Mouse (Mus musculus): Measurements from ENCODE around the gene Ffar4. TPM values are rescaled to one million over a fixed set of nuclear protein-coding genes. Genes with fewer than 3 reads are reported as not detected.

Gene Ffar4
- polyA plus RNA-seq, 1 experiment from 2014 or later: not detected

- Histone ChIP-seq H3K27me3 (ENCODE audit: low read depth, poor library complexity, severe bottlenecking) (no peaks in the 10 kb centered on the region), H3K9me3 (replicated peaks) (no peaks in the 10 kb centered on the region), H3K4me1 (no peaks in the 10 kb centered on the region), H3K27ac (replicated peaks) (no peak overlapping the region), H3K36me3 (peaks cover 44% of the 10 kb centered on the region), H3K4me3 (no peak overlapping the region)
- DNase-seq (ENCODE audit: low spot score): no peak
- 90% methylated on average over 2 of the region's 2 CpGs for WGBS
Measured at GRCm38 (mm10) chr19:38076251-38076650, 20.6 kb upstream of the Ffar4 start.

DNA sequence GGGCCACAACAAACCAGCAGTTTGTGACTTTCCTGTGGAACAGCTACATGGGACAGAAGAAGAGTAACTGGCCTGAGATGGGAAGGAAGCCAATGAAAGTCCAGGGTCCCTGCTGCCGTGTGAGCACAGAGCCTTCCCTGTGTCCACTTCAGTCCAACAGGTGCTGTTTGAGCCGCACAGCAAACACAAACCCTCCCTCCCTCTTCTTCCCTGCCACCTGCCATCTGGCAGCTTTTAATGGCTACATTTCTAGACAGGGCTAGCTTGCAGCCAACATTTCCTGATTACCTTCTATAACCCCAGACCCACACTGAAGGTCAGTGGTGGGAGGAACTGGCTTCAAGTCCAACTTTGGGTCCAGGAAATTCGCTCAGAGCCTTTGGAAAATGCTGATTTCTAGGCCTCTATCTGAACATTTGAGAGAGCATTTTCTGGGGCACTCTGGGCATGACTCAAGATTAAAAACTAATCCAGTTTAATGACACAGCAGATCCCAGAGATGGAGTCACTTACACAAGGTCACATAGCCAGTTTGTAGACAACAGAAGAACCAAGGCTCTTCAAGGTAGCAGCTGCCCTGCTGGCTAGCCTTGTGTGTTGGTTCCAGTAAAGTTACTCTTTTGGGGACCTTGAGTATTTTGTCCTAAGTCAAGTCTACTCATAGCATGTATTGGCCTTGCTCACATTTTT lies 18.9 kb upstream of the Ffar4 start:
- Histone ChIP-seq H3K27ac (replicated peaks) (no peak overlapping the region), H3K4me3 (no peak overlapping the region), H3K4me1 (no peaks in the 10 kb centered on the region), H3K9me3 (replicated peaks) (no peaks in the 10 kb centered on the region), H3K36me3 (peaks cover 26% of the 10 kb centered on the region), H3K27me3 (ENCODE audit: low read depth, poor library complexity, severe bottlenecking) (no peaks in the 10 kb centered on the region)
- WGBS: 91% methylated on average over 3 of the region's 3 CpGs
- no peak for DNase-seq (ENCODE audit: low spot score)

DNA sequence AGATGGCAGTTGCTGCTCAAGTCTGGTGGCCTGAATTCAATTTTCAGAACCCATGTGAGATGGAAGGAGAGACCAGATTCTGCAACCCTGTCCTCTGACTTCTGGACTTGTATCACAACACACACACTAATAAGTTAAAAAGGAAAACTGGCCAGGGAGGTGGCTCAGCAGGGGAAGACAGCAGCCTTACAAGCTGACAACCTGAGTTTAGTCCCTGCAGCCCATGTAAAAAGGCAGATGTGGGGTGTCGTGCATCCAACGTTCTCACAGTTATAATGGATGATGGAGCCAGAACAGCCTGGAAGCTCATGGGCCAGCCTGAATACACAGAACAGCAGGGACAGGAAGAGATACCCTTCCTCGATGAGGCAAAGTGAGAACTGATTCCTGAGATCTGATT lies 15.5 kb upstream of the Ffar4 start:
- DNase-seq (ENCODE audit: low spot score): no peak
- Histone ChIP-seq H3K36me3 (no peaks in the 10 kb centered on the region), H3K4me1 (no peaks in the 10 kb centered on the region), H3K4me3 (no peak overlapping the region), H3K9me3 (replicated peaks) (no peaks in the 10 kb centered on the region), H3K27ac (replicated peaks) (no peak overlapping the region), H3K27me3 (ENCODE audit: low read depth, poor library complexity, severe bottlenecking) (no peaks in the 10 kb centered on the region)
- WGBS: 85% methylated on average over 3 of the region's 3 CpGs

GRCm38 (mm10) chr19:38082931-38083525 lies 13.8 kb upstream of the Ffar4 start:
- Histone ChIP-seq H3K9me3 (replicated peaks) (no peaks in the 10 kb centered on the region), H3K4me3 (no peak overlapping the region), H3K36me3 (no peaks in the 10 kb centered on the region), H3K27ac (replicated peaks) (no peak overlapping the region), H3K4me1 (no peaks in the 10 kb centered on the region), H3K27me3 (ENCODE audit: low read depth, poor library complexity, severe bottlenecking) (no peaks in the 10 kb centered on the region; the same call in 1 of the 2 replicates)
- 73% methylated on average over 5 of the region's 5 CpGs for WGBS
- DNase-seq (ENCODE audit: low spot score): no peak

- Histone ChIP-seq H3K9me3 (replicated peaks) (no peaks in the 10 kb centered on the region), H3K27me3 (ENCODE audit: low read depth, poor library complexity, severe bottlenecking) (no peaks in the 10 kb centered on the region; the same call in 1 of the 2 replicates), H3K4me1 (no peaks in the 10 kb centered on the region), H3K27ac (replicated peaks) (no peak overlapping the region), H3K4me3 (no peak overlapping the region), H3K36me3 (no peaks in the 10 kb centered on the region)
- DNase-seq (ENCODE audit: low spot score): no peak
- 87% methylated on average over 4 of the region's 4 CpGs for WGBS
Measured at GRCm38 (mm10) chr19:38085841-38086240, 11.0 kb upstream of the Ffar4 start.

DNA sequence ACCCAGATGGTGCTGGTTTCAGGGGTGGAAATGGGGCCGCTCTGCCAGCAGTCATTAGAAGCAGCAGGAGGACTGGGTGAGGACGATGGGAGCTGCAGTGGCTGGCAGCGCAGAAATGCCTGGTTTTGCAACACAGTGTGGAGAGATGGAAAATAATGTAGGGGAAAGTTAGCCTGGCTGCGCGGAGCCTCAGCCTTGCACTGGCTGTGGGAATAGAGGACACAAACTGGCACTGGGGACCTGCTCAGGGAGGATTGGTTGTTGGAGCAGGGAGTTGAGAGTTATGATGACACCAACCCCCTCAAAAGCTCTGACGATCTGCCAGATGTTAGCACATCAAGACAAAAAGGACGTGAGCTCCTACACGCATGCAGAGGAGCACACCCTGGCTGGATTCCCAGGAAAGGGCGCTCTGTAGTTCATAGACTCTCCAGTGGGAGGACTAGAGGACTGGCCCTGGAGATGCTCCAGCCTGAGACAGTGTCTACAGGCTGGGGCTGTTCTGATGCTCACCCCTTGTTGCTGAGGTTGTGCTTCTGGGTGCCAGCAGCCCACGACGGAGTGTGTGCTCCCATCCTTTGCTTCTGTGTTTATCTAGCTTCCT lies 9.8 kb upstream of the Ffar4 start:
- H3K27me3 ChIP-seq (ENCODE audit: low read depth, poor library complexity, severe bottlenecking): no peaks in the 10 kb centered on the region; the same call in 1 of the 2 replicates
- DNase-seq (ENCODE audit: low spot score): no peak
- H3K27ac ChIP-seq (replicated peaks): no peak overlapping the region
- H3K4me3 ChIP-seq: no peak overlapping the region
- peaks cover 7% of the 10 kb centered on the region for H3K4me1 ChIP-seq
- H3K36me3 ChIP-seq: no peaks in the 10 kb centered on the region
- WGBS: 71% methylated on average over 11 of the region's 11 CpGs
- no peaks in the 10 kb centered on the region for H3K9me3 ChIP-seq (replicated peaks)

GRCm38 (mm10) chr19:38089358-38089757 lies 7.5 kb upstream of the Ffar4 start:
- WGBS: 88% methylated on average over 8 of the region's 8 CpGs
- Histone ChIP-seq H3K4me1 (peaks cover 9% of the 10 kb centered on the region), H3K36me3 (no peaks in the 10 kb centered on the region), H3K9me3 (replicated peaks) (no peaks in the 10 kb centered on the region), H3K27me3 (ENCODE audit: low read depth, poor library complexity, severe bottlenecking) (peaks cover 10% of the 10 kb centered on the region), H3K27ac (replicated peaks) (no peak overlapping the region), H3K4me3 (no peak overlapping the region)
- no peak for DNase-seq (ENCODE audit: low spot score)

- no peak overlapping the region for H3K4me3 ChIP-seq
- WGBS: 57% methylated on average over 4 of the region's 4 CpGs
- no peaks in the 10 kb centered on the region for H3K36me3 ChIP-seq
- no peak overlapping the region for H3K27ac ChIP-seq (replicated peaks)
- peaks cover 28% of the 10 kb centered on the region for H3K27me3 ChIP-seq (ENCODE audit: low read depth, poor library complexity, severe bottlenecking)
- H3K4me1 ChIP-seq: peaks cover 12% of the 10 kb centered on the region
- H3K9me3 ChIP-seq (replicated peaks): no peaks in the 10 kb centered on the region
- no peak for DNase-seq (ENCODE audit: low spot score)
Measured at GRCm38 (mm10) chr19:38091512-38091985, 5.3 kb upstream of the Ffar4 start.

GRCm38 (mm10) chr19:38096231-38096630 lies 640 bp upstream of the Ffar4 start:
- Histone ChIP-seq H3K27me3 (ENCODE audit: low read depth, poor library complexity, severe bottlenecking) (peaks cover 63% of the 10 kb centered on the region), H3K4me1 (peaks cover 25% of the 10 kb centered on the region), H3K36me3 (no peaks in the 10 kb centered on the region), H3K27ac (replicated peaks) (no peak overlapping the region), H3K4me3 (no peak overlapping the region), H3K9me3 (replicated peaks) (no peaks in the 10 kb centered on the region; the same call in 1 of the 2 replicates)
- 12% methylated on average over 4 of the region's 4 CpGs for WGBS
- DNase-seq (ENCODE audit: low spot score): no peak

DNA sequence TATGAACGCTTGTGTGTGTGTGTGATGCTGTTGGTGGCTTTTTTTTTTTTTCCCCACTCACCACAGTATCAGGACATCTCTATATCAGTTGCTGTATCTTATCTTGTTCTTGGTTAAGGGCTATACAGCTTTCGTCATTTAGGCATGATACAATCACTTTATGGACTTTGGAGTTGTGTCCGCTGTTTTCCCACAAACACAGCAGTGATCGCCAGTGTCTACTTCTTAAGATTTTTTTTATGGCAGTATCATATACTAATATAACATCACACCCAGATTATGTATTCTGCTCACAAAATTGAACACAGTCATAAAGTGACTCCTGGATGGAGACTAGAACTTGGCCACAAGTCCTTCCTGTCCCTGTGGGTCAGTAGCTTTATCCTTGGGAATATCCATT lies 11.0 kb downstream of the Ffar4 start:
- WGBS: 93% methylated on average over 4 of the region's 4 CpGs
- Histone ChIP-seq H3K36me3 (no peaks in the 10 kb centered on the region), H3K27me3 (ENCODE audit: low read depth, poor library complexity, severe bottlenecking) (no peaks in the 10 kb centered on the region), H3K4me1 (no peaks in the 10 kb centered on the region), H3K9me3 (replicated peaks) (no peaks in the 10 kb centered on the region), H3K4me3 (no peak overlapping the region), H3K27ac (replicated peaks) (no peak overlapping the region)
- DNase-seq (ENCODE audit: low spot score): no peak

DNA sequence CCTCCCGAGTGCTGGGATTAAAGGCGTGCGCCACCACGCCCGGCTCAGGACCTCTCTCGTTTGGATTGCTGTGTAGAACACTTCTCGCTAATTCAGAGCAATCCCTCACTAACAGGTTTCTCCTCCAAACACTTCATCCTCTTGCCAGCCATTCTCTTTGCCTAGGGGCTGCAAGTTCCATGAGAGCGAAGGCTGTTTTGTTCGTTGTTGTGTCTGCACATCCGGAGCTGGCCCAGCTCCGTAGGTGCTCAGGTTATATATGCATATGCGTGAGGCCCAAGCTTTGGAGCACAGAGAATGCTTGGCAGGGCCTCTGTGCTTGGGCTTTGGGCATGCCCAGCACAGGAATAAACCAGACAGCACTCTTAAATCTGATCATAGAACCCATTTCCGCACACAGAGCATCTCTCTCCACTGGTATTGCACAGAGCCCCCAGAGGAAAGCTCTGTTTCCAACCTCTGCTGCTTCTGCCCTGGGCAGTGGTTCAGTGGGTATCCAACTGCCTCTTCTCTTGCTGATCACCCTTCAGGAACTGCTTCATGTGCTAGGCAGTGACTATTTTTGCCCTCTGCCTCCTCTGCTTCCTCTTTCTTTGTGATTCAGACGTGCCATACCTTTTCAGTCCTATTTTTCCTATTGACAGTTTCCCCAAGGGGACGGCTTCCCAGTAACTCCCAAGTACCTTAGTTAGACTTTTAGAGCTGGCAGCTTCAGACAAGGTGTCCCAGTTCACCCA lies 12.8 kb downstream of the Ffar4 start:
- Histone ChIP-seq H3K4me1 (no peaks in the 10 kb centered on the region), H3K4me3 (no peak overlapping the region), H3K36me3 (no peaks in the 10 kb centered on the region), H3K27ac (replicated peaks) (no peak overlapping the region), H3K9me3 (replicated peaks) (no peaks in the 10 kb centered on the region), H3K27me3 (ENCODE audit: low read depth, poor library complexity, severe bottlenecking) (no peaks in the 10 kb centered on the region)
- WGBS: 92% methylated on average over 15 of the region's 15 CpGs
- DNase-seq (ENCODE audit: low spot score): no peak

GRCm38 (mm10) chr19:38111056-38111455 lies 14.2 kb downstream of the Ffar4 start:
- H3K36me3 ChIP-seq: no peaks in the 10 kb centered on the region
- H3K9me3 ChIP-seq (replicated peaks): no peaks in the 10 kb centered on the region
- no peak for DNase-seq (ENCODE audit: low spot score)
- H3K27me3 ChIP-seq (ENCODE audit: low read depth, poor library complexity, severe bottlenecking): no peaks in the 10 kb centered on the region
- H3K27ac ChIP-seq (replicated peaks): no peak overlapping the region
- WGBS: 79% methylated on average over 8 of the region's 8 CpGs
- H3K4me1 ChIP-seq: no peaks in the 10 kb centered on the region
- H3K4me3 ChIP-seq: no peak overlapping the region
